Mouse (Mus musculus): ENCODE data around the gene Myl7.
"Not testable (repeated sequence)": the region's sequence is repeated elsewhere in the genome, so short reads cannot be mapped to it uniquely, and the experiment has no call there.

The Myl7 gene

GRCm38 (mm10) chr11:5902390-5902789 lies 3.8 kb upstream of the Myl7 start:
- no peak for DNase-seq

- peak; percentile 32 for DNase-seq
Observed at GRCm38 (mm10) chr11:5901950-5902349, 3.4 kb upstream of the Myl7 start.

- DNase-seq, result no peak
Observed at GRCm38 (mm10) chr11:5901320-5901719, 2.7 kb upstream of the Myl7 start.

DNA sequence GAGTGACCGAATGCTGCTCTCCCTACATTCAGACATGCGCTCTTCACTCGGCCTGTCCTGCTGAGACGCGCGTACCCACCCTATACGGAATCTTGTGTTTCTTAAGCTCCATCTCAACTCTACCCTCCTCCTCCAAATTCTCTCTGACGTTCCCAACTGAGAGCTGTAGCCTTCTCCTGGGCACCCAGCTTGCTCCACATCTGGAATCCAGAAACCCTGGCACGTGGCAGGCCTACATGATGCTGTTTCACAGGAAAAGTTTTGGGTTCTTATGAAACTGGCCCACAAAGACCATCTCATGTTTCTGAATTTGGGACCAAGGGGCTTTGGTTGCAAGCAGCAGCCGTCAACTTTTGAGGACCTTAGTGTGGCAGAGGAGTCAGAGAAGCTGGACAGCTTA lies 704 bp upstream of the Myl7 start:
- DNase-seq, result no peak

DNA sequence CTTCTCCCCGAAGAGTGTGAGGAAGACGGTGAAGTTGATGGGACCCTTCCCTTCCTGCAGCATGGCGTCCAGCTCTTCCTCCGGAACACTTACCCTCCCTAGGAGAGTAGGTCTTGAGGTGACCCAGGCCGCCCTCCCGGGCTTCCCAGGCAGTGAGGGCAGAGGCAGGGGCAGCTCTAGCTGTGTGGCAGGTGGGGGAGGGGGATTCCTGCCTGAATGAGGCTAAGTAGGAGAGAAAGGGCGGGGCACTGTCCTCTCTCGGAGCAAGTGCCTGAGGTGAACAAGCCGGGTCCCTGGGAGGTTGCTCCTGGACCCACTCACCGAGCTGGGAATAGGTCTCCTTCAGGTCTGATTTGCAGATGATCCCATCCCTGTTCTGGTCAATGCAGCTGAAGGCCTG lies 743 bp downstream of the Myl7 start:
- DNase-seq, result no peak

- no peak for DNase-seq
Observed at GRCm38 (mm10) chr11:5897230-5897629, 1.4 kb downstream of the Myl7 start.

- DNase-seq, result no peak
Observed at GRCm38 (mm10) chr11:5893807-5894206, 4.8 kb downstream of the Myl7 start.

- no peak for DNase-seq
Observed at GRCm38 (mm10) chr11:5892810-5893368, 5.7 kb downstream of the Myl7 start.

DNA sequence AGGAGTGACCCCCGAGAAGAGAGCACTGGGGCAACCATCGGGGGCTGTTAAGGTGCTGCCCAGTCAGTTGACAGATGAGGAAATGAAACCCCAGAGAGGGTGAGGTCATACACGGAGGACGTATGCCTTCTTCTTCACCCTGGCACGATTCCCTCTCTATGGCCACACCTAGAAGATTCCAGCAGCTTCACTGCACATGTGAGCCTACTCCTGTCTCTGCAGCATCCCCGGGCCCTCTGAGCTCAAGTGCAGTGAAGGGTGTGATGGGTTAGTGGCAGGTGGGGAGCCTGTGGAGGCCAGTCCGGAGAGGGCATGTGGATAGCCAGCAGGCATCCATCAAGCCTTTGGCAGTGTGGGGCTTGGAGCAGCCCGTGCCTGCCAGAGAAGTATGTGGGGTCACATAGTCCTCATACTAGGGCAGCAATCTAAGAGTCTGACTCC lies 6.4 kb downstream of the Myl7 start:
- peak; percentile 26 for DNase-seq

DNA sequence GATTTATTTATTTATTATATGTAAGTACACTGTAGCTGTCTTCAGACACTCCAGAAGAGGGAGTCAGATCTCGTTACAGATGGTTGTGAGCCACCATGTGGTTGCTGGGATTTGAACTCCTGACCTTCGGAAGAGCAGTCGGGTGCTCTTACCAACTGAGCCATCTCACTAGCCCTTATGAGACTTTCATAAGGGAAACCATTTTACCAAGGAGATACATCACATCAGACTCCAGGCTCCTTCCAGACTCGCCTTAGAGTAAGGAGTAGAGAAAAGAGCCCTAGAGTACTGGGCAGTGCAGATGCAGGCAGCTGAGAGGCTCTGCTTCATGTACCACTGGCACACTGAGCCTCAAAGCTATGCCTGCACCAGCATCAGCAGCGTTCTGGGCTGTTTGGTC lies 10.0 kb downstream of the Myl7 start:
- DNase-seq, result not testable (repeated sequence)

DNA sequence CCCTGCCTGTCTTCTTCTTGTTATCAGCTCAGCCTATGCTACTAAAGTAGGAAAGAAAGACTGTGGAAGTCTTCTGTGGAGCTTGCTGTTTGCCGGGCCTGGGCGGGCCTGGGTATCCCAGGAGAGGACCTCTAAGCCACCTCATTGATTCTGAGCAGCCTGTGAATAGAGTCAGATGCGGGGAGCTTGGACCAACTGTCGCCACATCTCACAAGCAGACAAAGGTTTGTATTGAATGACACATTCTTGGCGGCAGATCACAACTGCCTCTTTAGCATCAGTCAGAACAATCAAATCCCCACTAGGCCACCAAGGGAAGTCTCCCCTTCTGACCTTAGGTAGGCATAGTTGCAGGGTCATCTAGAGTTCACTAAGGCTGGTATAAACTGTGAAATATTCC lies 11.3 kb downstream of the Myl7 start:
- no peak for DNase-seq

GRCm38 (mm10) chr11:5886187-5886586 lies 12.4 kb downstream of the Myl7 start:
- peak; percentile 80 for DNase-seq

- DNase-seq, result no peak
Observed at GRCm38 (mm10) chr11:5882518-5882917, 16.1 kb downstream of the Myl7 start.

- DNase-seq, result peak; percentile 66
Observed at GRCm38 (mm10) chr11:5879905-5880304, 18.7 kb downstream of the Myl7 start.

DNA sequence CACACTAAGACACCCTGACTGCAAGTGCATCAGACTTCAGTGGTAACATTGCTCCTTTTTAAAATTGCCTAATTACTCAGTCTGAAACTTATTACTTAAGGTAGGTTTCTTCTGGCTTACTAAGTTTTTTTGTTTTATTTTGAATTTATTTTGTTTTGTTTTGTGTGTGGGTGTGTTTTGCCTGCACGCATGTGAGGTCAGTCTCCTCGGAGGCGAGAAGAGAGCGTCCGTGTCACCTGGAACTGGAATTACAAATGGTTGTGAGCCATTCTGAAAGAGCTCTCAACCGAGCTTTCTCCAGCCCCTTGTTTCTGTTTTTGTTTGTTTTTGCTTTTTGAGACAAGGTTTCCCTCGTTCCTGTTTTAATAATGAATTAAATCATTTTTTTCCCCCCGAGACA lies 19.9 kb downstream of the Myl7 start:
- no peak for DNase-seq

GRCm38 (mm10) chr11:5877921-5878526 lies 20.6 kb downstream of the Myl7 start, which contains the start of gene Pold2:
Gene Pold2, minus strand, starts transcription at chr11:5878292.
- DNase-seq, result peak; percentile 98

DNA sequence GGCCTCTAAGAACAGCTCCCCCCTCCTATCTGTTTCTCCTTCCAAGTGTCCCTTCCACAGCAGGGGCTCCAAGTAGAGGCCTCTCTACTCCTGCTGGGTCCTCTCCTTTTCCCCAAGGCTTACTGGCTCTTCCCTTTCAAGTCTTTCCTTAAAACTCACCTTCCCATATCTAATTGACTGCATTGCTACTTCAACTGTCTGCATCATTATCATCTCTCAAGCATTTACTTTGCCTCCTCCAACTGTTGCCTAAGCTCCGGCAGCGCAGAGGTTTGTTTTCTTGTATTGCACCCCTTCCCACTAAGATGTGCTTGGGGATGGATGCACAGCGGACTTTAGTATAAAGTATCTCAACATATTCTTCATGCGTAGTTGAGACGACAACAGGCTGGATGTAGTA lies 21.2 kb downstream of the Myl7 start:
- no peak for DNase-seq

DNA sequence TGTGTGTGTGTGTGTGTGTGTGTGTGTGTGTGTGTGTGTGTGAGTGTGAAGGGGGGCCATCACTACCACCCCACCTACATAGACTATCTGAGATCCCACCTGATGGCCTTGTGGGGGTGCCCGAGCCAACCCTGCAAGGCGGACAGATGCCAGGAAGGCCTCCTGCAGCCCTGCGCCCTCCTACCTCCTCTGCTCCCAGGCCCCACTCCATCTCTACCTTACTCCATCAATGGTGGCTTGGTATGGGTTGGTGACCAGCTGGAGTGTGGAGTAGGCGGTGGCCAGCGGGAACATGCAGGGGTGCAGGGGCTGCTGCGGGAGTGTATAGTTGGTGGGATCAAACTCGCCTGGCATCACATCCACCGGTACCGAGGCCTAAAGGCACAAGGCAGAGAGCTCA lies 25.4 kb downstream of the Myl7 start:
- no peak for DNase-seq

GRCm38 (mm10) chr11:5872707-5873106 lies 25.9 kb downstream of the Myl7 start:
- DNase-seq, result no peak

- DNase-seq, result no peak
Observed at GRCm38 (mm10) chr11:5870069-5870468, 28.5 kb downstream of the Myl7 start.

DNA sequence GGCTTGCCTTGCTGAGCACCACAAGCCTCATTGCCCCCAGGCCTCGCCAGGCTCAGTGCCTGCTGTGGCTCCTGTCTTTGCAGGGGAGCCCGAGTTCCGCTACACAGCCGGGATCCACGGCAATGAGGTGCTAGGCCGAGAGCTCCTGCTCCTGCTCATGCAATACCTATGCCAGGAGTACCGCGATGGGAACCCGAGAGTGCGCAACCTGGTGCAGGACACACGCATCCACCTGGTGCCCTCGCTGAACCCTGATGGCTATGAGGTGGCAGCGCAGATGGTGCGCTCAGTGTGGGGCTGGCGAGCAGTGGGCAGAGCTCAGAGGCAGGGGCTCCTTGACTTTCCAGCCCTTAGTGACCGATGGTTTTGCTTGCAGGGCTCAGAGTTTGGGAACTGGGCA lies 29.3 kb downstream of the Myl7 start:
- no peak for DNase-seq

DNA sequence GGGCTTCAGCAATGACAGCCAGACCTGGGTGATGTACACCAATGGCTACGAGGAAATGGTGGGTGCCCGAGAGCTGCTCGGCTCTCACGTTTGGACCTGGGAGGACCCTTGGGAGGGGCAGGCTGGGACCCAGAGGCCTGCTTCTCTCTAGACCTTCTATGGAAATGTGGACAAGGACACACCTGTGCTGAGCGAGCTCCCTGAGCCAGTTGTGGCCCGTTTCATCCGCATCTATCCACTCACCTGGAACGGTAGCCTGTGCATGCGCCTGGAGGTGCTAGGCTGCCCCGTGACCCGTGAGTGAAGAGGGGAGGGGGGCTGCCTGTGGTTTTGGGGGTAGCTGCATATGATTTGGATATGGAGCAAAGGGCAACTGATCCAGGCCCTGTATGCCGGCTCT lies 30.3 kb downstream of the Myl7 start:
- no peak for DNase-seq

DNA sequence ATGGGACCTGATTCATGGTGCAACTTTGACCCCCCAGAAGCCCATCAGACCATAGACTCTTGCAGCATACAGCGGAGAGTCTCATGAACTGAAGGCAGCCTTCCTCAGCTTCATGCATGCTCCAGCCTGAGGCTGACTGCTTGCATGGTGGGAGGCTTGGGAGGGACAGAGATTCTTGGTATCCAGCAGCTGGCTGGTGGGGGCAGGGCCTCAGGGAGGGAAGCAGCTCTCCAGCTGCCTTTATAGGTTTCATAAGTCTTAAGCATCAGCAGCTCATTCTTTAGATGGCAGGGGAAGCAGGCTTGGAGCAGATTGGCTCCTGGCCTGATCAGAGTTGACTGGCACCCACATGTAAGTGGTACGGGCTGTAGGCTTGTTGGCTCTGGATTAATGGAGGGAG lies 31.4 kb downstream of the Myl7 start:
- DNase-seq, result no peak

GRCm38 (mm10) chr11:5862394-5863105 lies 36.0 kb downstream of the Myl7 start:
- no peak for DNase-seq

All from lung, postnatal 14 days (tissue).